Mouse (Mus musculus): Measurements from ENCODE around the gene Tysnd1.

- no peak; the same call in 1 of the 2 replicates for TF ChIP-seq CTCF (IDR thresholded peaks at IDR 0.05; ENCODE audit: borderline replicate concordance, insufficient read depth, low read depth, low read length)
- no peak for TF ChIP-seq POLR2A (IDR thresholded peaks at IDR 0.05; ENCODE audit: borderline replicate concordance, insufficient read depth, low read length)
Observed at GRCm38 (mm10) chr10:61657985-61658384, 37.3 kb upstream of the Tysnd1 start.
